ENCODE assay signal across 9 mouse cellular contexts in the genomic region with DNA sequence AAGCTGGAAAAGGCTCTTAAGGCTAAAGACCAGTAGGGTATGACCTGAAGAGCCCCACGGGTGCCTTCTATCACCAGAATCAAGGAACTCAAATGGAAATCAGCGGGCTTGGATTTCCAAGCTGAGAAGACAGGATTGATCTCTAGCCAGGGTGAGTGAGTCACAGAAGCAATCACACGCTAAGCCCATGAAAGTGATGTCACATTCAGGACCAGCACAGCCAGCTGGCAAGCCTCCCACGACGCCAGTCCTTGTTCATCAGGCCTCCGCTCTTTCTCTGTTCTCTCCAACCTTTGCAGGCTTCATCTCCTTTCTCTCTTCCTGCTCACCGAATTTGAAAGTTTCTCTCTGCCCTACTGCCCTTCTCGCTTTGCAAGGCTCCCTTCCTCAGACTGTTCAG.
DNase-seq lines count a peak whose midpoint lies in the region; ATAC-seq and TF ChIP-seq lines count a peak whose summit lies in the region.
"Had no signal": no experiment of that assay in that cellular context is flagged by ENCODE, and none has a peak within 500 bp of the region (broad histone marks: within the 10 kb centered on the region; RNA-seq: fewer than 3 reads in every experiment).

No protein-coding gene starts in this region.

- no peak overlapping the region for H3K9ac ChIP-seq in lung, embryonic 15.5 days
- H3K9ac ChIP-seq: hindbrain, embryonic 15.5 days had no signal

- H3K9me3 ChIP-seq in lung, embryonic 15.5 days = no peaks in the 10 kb centered on the region
- H3K9me3 ChIP-seq: hindbrain, embryonic 15.5 days had no signal

- no peak overlapping the region for H3K4me3 ChIP-seq in lung, embryonic 15.5 days
- H3K4me3 ChIP-seq in left cerebral cortex, adult 2 months = no peak overlapping the region
- H3K4me3 ChIP-seq: hindbrain, embryonic 15.5 days had no signal

- H3K27ac ChIP-seq in lung, embryonic 15.5 days = no peak overlapping the region
- H3K27ac ChIP-seq in left cerebral cortex, adult 2 months = no peak overlapping the region
- H3K27ac ChIP-seq: hindbrain, embryonic 15.5 days had no signal

- peaks cover 25% of the 10 kb centered on the region for H3K4me1 ChIP-seq in lung, embryonic 15.5 days

- no peaks in the 10 kb centered on the region for H3K36me3 ChIP-seq in lung, embryonic 15.5 days
- H3K36me3 ChIP-seq: hindbrain, embryonic 15.5 days had no signal

- 44% methylated on average over 8 of the region's 8 CpGs for WGBS in lung, embryonic 15.5 days

- ATAC-seq in lung, embryonic 15.5 days (ENCODE audit: borderline replicate concordance, extremely low read depth, low FRiP score, low TSS enrichment) = peak; percentile 39; the same call in 1 of the 2 replicates

- no peak for TF ChIP-seq CTCF in left cerebral cortex, adult 2 months (IDR thresholded peaks at IDR 0.05)

- H3K4me2 ChIP-seq in lung, embryonic 15.5 days = no peak overlapping the region
- H3K4me2 ChIP-seq: hindbrain, embryonic 15.5 days had no signal

- no peaks in the 10 kb centered on the region for H3K27me3 ChIP-seq in lung, embryonic 15.5 days
- H3K27me3 ChIP-seq: hindbrain, embryonic 15.5 days had no signal

- peak; percentile 83 to 85 for DNase-seq in cerebellum, postnatal 10 days
- DNase-seq in cerebellum, adult 8-10 months = no peak
- peak; percentile 37 for DNase-seq in right cerebral cortex, adult 18-20 months
- no peak for DNase-seq in right cerebral cortex, postnatal 10 days (ENCODE audit: low spot score in 2 of 2)
- no peak for DNase-seq in spleen, postnatal 14 days (ENCODE audit: low spot score in 2 of 2)
- DNase-seq in spleen, postnatal 36 days (ENCODE audit: low spot score in 2 of 2) = no peak
- no peak for DNase-seq in left cerebral cortex, adult 2 months (ENCODE audit: extremely low spot score in 1 of 2, low spot score in 2 of 2)

- intact Hi-C loops in left cerebral cortex, adult 2 months (cut with DNase I) = no loop called here

Comparison
In these comparisons a context has a peak if more than half of its experiments do, and no peak if none do; other contexts are left out.
1. DNase-seq: peak in cerebellum, postnatal 10 days (2 of 2) and right cerebral cortex, adult 18-20 months (single experiment); none in cerebellum, adult 8-10 months (single experiment), right cerebral cortex, postnatal 10 days (0 of 2), spleen, postnatal 14 days (0 of 2), spleen, postnatal 36 days (0 of 2) and left cerebral cortex, adult 2 months (0 of 2).